22 mouse cellular contexts compared by ENCODE assay signal in genomic region chr7:68039550-68039949, GRCm38 (mm10).
A peak's percentile ranks its signal among the peaks of the same experiment; 100 is the strongest.
DNase-seq lines count a peak whose midpoint lies in the region; ATAC-seq lines count a peak whose summit lies in the region.
"Had no signal": no experiment of that assay in that cellular context is flagged by ENCODE, and none has a peak within 500 bp of the region (broad histone marks: within the 10 kb centered on the region; RNA-seq: fewer than 3 reads in every experiment).

No protein-coding gene starts in this region.

- no peak overlapping the region for H3K4me3 ChIP-seq in liver, embryonic 12.5 days
- H3K4me3 ChIP-seq in liver, embryonic 13.5 days (replicated peaks), result no peak overlapping the region
- H3K4me3 ChIP-seq: forebrain, embryonic 10.5 days; forebrain, embryonic 13.5 days; hindbrain, embryonic 12.5 days; hindbrain, embryonic 15.5 days had no signal

- WGBS in liver, embryonic 12.5 days (ENCODE audit: insufficient replicate concordance), result 34% methylated on average over 2 of the region's 2 CpGs
- 21% methylated on average over 2 of the region's 2 CpGs for WGBS in liver, embryonic 13.5 days (ENCODE audit: insufficient replicate concordance)

- no peak overlapping the region for H3K9ac ChIP-seq in liver, embryonic 12.5 days
- H3K9ac ChIP-seq in liver, embryonic 13.5 days, result no peak overlapping the region
- H3K9ac ChIP-seq: forebrain, embryonic 13.5 days; hindbrain, embryonic 12.5 days; hindbrain, embryonic 15.5 days had no signal

- H3K9me3 ChIP-seq in liver, embryonic 12.5 days (replicated peaks), result no peaks in the 10 kb centered on the region
- no peaks in the 10 kb centered on the region for H3K9me3 ChIP-seq in liver, embryonic 13.5 days (replicated peaks)
- H3K9me3 ChIP-seq: forebrain, embryonic 10.5 days; forebrain, embryonic 13.5 days; hindbrain, embryonic 12.5 days; hindbrain, embryonic 15.5 days had no signal

- H3K4me1 ChIP-seq in liver, embryonic 12.5 days, result peaks cover 58% of the 10 kb centered on the region
- H3K4me1 ChIP-seq in liver, embryonic 13.5 days (replicated peaks), result peaks cover 45% of the 10 kb centered on the region
- H3K4me1 ChIP-seq: hindbrain, embryonic 15.5 days had no signal

- no peaks in the 10 kb centered on the region for H3K27me3 ChIP-seq in liver, embryonic 12.5 days (replicated peaks)
- no peaks in the 10 kb centered on the region for H3K27me3 ChIP-seq in liver, embryonic 13.5 days
- H3K27me3 ChIP-seq: forebrain, embryonic 13.5 days; hindbrain, embryonic 12.5 days; hindbrain, embryonic 15.5 days had no signal

- 0 out of 2 replicates have a peak, but pooled peaks cover 3% of the 10 kb centered on the region for H3K36me3 ChIP-seq in liver, embryonic 12.5 days
- no peaks in the 10 kb centered on the region for H3K36me3 ChIP-seq in liver, embryonic 13.5 days
- H3K36me3 ChIP-seq: hindbrain, embryonic 12.5 days; hindbrain, embryonic 15.5 days had no signal

- ATAC-seq in frontal cortex, adult (ENCODE audit: low TSS enrichment), result 0 out of 2 replicates have a peak, but pooled peaks have one; percentile 28
- peak; percentile 49 for ATAC-seq in liver, embryonic 12.5 days
- ATAC-seq in liver, embryonic 13.5 days (ENCODE audit: low read depth), result peak; percentile 79
- ATAC-seq in megakaryocyte-erythroid progenitor cell, adult 5-6 weeks (replicated peaks; ENCODE audit: low FRiP score, low TSS enrichment, poor library complexity, severe bottlenecking), result peak; percentile 89
- ATAC-seq: activated CD4-positive, CD25-positive, alpha-beta regulatory T cell, adult 4 months; forebrain, embryonic 13.5 days; forebrain, embryonic 16.5 days had no signal

- DNase-seq in frontal cortex, postnatal 36 days (ENCODE audit: low spot score in 2 of 2), result no peak
- no peak for DNase-seq in liver
- DNase-seq in liver, embryonic 13.5 days, result peak; percentile 19
- DNase-seq in thymus, postnatal 25 days, result no peak
- DNase-seq in cerebellum, adult 9-11 months, result no peak
- DNase-seq: adrenal gland, adult 8-10 months; adrenal gland, postnatal 25 days; cerebellum, adult 11 months; cerebellum, adult 2 months; cerebellum, postnatal 14 days; gastrocnemius, postnatal 14 days; heart, adult 11 months had no signal

- H3K27ac ChIP-seq in liver, embryonic 12.5 days, result peak overlapping the region; percentile 49; the same call in 1 of the 2 replicates
- H3K27ac ChIP-seq in liver, embryonic 13.5 days, result no peak overlapping the region
- H3K27ac ChIP-seq: forebrain, embryonic 10.5 days; forebrain, embryonic 13.5 days; hindbrain, embryonic 12.5 days; hindbrain, embryonic 15.5 days had no signal

- H3K4me2 ChIP-seq in liver, embryonic 12.5 days, result no peak overlapping the region
- H3K4me2 ChIP-seq in liver, embryonic 13.5 days, result no peak overlapping the region
- H3K4me2 ChIP-seq: forebrain, embryonic 13.5 days; heart, embryonic 11.5 days; hindbrain, embryonic 12.5 days; hindbrain, embryonic 15.5 days had no signal

Comparison
In these comparisons a context has a peak if more than half of its experiments do, and no peak if none do; other contexts are left out.
1. ATAC-seq: peak in every context shown above with its lines; median percentile 89 in megakaryocyte-erythroid progenitor cell, adult 5-6 weeks; 79 in liver, embryonic 13.5 days; 49 in liver, embryonic 12.5 days; 28 in frontal cortex, adult.